8 mouse cellular contexts compared by ENCODE assay signal in genomic region chr3:37312370-37312941, GRCm38 (mm10). TPM values are rescaled to one million over a fixed set of nuclear protein-coding genes. Genes with fewer than 3 reads are reported as not detected.
DNase-seq lines count a peak whose midpoint lies in the region; TF ChIP-seq lines count a peak whose summit lies in the region.

Gene Bbs12 (plus strand): TSS chr3:37312554.
Gene Cetn4 (minus strand): TSS chr3:37312708.

- H3K9me3 ChIP-seq in megakaryocyte, embryonic 14.5 days, result no peaks in the 10 kb centered on the region

- no peak for TF ChIP-seq CTCF in gastrocnemius, adult 2 months (IDR thresholded peaks at IDR 0.05)

- peak within 1 kb of the TSS; percentile 89 for H3K27ac ChIP-seq in gastrocnemius, adult 2 months

- H3K4me3 ChIP-seq in gastrocnemius, adult 2 months, result peak within 1 kb of the TSS; percentile 76
- H3K4me3 ChIP-seq in megakaryocyte, embryonic 14.5 days (replicated peaks), result peak within 1 kb of the TSS; percentile 96

- no peaks in the 10 kb centered on the region for H3K27me3 ChIP-seq in megakaryocyte, embryonic 14.5 days (replicated peaks)

- peaks cover 8% of the 10 kb centered on the region for H3K36me3 ChIP-seq in megakaryocyte, embryonic 14.5 days (replicated peaks; ENCODE audit: low read length)

- intact Hi-C loops in gastrocnemius, adult 2 months (cut with DNase I), result loop anchor here (2.0 kb wide), 1 partner anchor 102 kb away; no protein-coding TSS in a partner anchor

- peaks cover 28% of the 10 kb centered on the region for H3K4me1 ChIP-seq in megakaryocyte, embryonic 14.5 days

- DNase-seq in WW6 (ENCODE audit: low read depth, low spot score), result peak; percentile 77
- DNase-seq in cerebellum, postnatal 4 days (ENCODE audit: low spot score in 2 of 2), result peak; percentile 99
- DNase-seq in gastrocnemius, adult 2 months, result peak; percentile 97
- DNase-seq in hindlimb bud, embryonic 11.5 days (ENCODE audit: extremely low spot score, low read depth, low spot score), result peak; percentile 88
- peak; percentile 89 to 99 for DNase-seq in left cerebral cortex, adult 8-10 months (ENCODE audit: low spot score in 2 of 2)
- DNase-seq in right cerebral cortex, postnatal 10 days (ENCODE audit: low spot score in 2 of 2), result peak; percentile 96 to 98
- peak; percentile 97 for DNase-seq in urinary bladder, postnatal 25 days (ENCODE audit: low spot score)

RNA-seq across cellular contexts. Expression of gene Bbs12, which starts in this region (rescaled TPM):
- total RNA-seq in gastrocnemius, adult 2 months (2021), result under 1 TPM; 0.18 to 0.47 TPM
- total RNA-seq in left cerebral cortex, adult 8-10 months (2022), result 1 to 10 TPM; 4.1 to 5.2 (median 4.4) TPM
- not detected in 2 replicates for polyA plus RNA-seq in megakaryocyte, embryonic 14.5 days (2012; ENCODE audit: insufficient read depth, low replicate concordance)

RNA-seq across cellular contexts. Expression of gene Cetn4, which starts in this region (rescaled TPM):
- under 1 TPM in 1 of 2 experiments, not detected in 1; 0.36 TPM for total RNA-seq in gastrocnemius, adult 2 months (2021)
- 10 to 100 TPM; 12.1 to 12.7 (median 12.4) TPM for total RNA-seq in left cerebral cortex, adult 8-10 months (2022)
- 7.8 TPM in 1 of 2 replicates, not detected in the other for polyA plus RNA-seq in megakaryocyte, embryonic 14.5 days (2012; ENCODE audit: insufficient read depth, low replicate concordance)

Comparison
In these comparisons a context has a peak if more than half of its experiments do, and no peak if none do; other contexts are left out.
1. Peak in every context shown above with its lines: DNase-seq, H3K4me3 ChIP-seq and H3K27ac ChIP-seq.
2. RNA of gene Cetn4 (total RNA-seq): 12.1 to 12.7 TPM in left cerebral cortex, adult 8-10 months; 0.36 TPM in gastrocnemius, adult 2 months; every median in the first group is over 4 times any median in the second.
3. Peak in DNase-seq, H3K4me3 ChIP-seq and H3K27ac ChIP-seq in gastrocnemius, adult 2 months; RNA of the genes that start here not detected or under 1 TPM.